Comparison of ENCODE assay signal across 8 mouse cellular contexts in genomic region chr5:147574517-147574916, GRCm38 (mm10).
DNase-seq lines count a peak whose midpoint lies in the region; ATAC-seq lines count a peak whose summit lies in the region.

No protein-coding gene starts in this region.

- H3K9me3 ChIP-seq in lung, embryonic 15.5 days: no peaks in the 10 kb centered on the region
- H3K9me3 ChIP-seq in heart, embryonic 12.5 days (replicated peaks): 0 out of 2 replicates have a peak, but pooled peaks cover 3% of the 10 kb centered on the region
- H3K9me3 ChIP-seq in megakaryocyte, embryonic 14.5 days: peaks cover 13% of the 10 kb centered on the region
- no peaks in the 10 kb centered on the region for H3K9me3 ChIP-seq in hindbrain, embryonic 10.5 days

- H3K4me3 ChIP-seq in lung, embryonic 15.5 days: no peak overlapping the region
- no peak overlapping the region for H3K4me3 ChIP-seq in heart, embryonic 12.5 days
- H3K4me3 ChIP-seq in megakaryocyte, embryonic 14.5 days (replicated peaks): peak overlapping the region; percentile 70
- H3K4me3 ChIP-seq in hindbrain, embryonic 10.5 days: no peak overlapping the region

- peak; percentile 40 for ATAC-seq in lung, embryonic 15.5 days (ENCODE audit: borderline replicate concordance, extremely low read depth, low FRiP score, low TSS enrichment)
- peak; percentile 85 for ATAC-seq in heart, embryonic 12.5 days (ENCODE audit: insufficient number of reproducible peaks, low FRiP score)

- DNase-seq in lung, postnatal 25 days (ENCODE audit: low spot score): no peak
- DNase-seq in kidney, postnatal 10 days: peak; percentile 76
- no peak for DNase-seq in B cell, adult 2 months
- no peak for DNase-seq in hindbrain, embryonic 10.5 days (ENCODE audit: low spot score)
- no peak for DNase-seq in spleen, adult 12 weeks (ENCODE audit: low spot score)

- no peaks in the 10 kb centered on the region for H3K4me1 ChIP-seq in lung, embryonic 15.5 days
- peaks cover 6% of the 10 kb centered on the region for H3K4me1 ChIP-seq in heart, embryonic 12.5 days (replicated peaks)
- peaks cover 44% of the 10 kb centered on the region for H3K4me1 ChIP-seq in megakaryocyte, embryonic 14.5 days
- no peaks in the 10 kb centered on the region for H3K4me1 ChIP-seq in hindbrain, embryonic 10.5 days (replicated peaks)

- 51% methylated on average over 8 of the region's 8 CpGs for WGBS in lung, embryonic 15.5 days
- WGBS in heart, embryonic 12.5 days: 36% methylated on average over 8 of the region's 8 CpGs
- 61% methylated on average over 8 of the region's 8 CpGs for WGBS in hindbrain, embryonic 10.5 days

- H3K36me3 ChIP-seq in lung, embryonic 15.5 days: no peaks in the 10 kb centered on the region
- no peaks in the 10 kb centered on the region; the same call in 1 of the 2 replicates for H3K36me3 ChIP-seq in heart, embryonic 12.5 days
- H3K36me3 ChIP-seq in megakaryocyte, embryonic 14.5 days (replicated peaks; ENCODE audit: low read length): peaks cover 3% of the 10 kb centered on the region
- no peaks in the 10 kb centered on the region for H3K36me3 ChIP-seq in hindbrain, embryonic 10.5 days

- no peak overlapping the region for H3K9ac ChIP-seq in lung, embryonic 15.5 days
- H3K9ac ChIP-seq in heart, embryonic 12.5 days: no peak overlapping the region

- no peak overlapping the region for H3K4me2 ChIP-seq in lung, embryonic 15.5 days
- no peak overlapping the region for H3K4me2 ChIP-seq in heart, embryonic 12.5 days

- no peaks in the 10 kb centered on the region for H3K27me3 ChIP-seq in lung, embryonic 15.5 days
- no peaks in the 10 kb centered on the region for H3K27me3 ChIP-seq in heart, embryonic 12.5 days (replicated peaks)
- H3K27me3 ChIP-seq in megakaryocyte, embryonic 14.5 days (replicated peaks): peaks cover 12% of the 10 kb centered on the region
- no peaks in the 10 kb centered on the region for H3K27me3 ChIP-seq in hindbrain, embryonic 10.5 days (ENCODE audit: insufficient read depth, poor library complexity, severe bottlenecking)

- no peak overlapping the region for H3K27ac ChIP-seq in lung, embryonic 15.5 days
- H3K27ac ChIP-seq in heart, embryonic 12.5 days (ENCODE audit: poor library complexity, severe bottlenecking): no peak overlapping the region
- no peak overlapping the region for H3K27ac ChIP-seq in hindbrain, embryonic 10.5 days
